Mouse (Mus musculus): ENCODE measurements around the gene Syt14. TPM values are rescaled to one million over a fixed set of nuclear protein-coding genes. Genes with fewer than 3 reads are reported as not detected.

The Syt14 gene
- polyA plus RNA-seq, 1 experiment from 2014 or later, result 7.0 TPM

- ATAC-seq (ENCODE audit: low FRiP score, low read depth), result no peak
- Histone ChIP-seq H3K4me1 (no peaks in the 10 kb centered on the region), H3K36me3 (0 out of 2 replicates have a peak, but pooled peaks cover 2% of the 10 kb centered on the region), H3K27me3 (replicated peaks) (no peaks in the 10 kb centered on the region), H3K9ac (no peak overlapping the region), H3K27ac (no peak overlapping the region), H3K9me3 (no peaks in the 10 kb centered on the region), H3K4me3 (no peak overlapping the region), H3K4me2 (replicated peaks) (no peak overlapping the region)
- 95% methylated on average over 3 of the region's 3 CpGs for WGBS
These were observed 53.9 kb downstream of the Syt14 start for GRCm38 (mm10) chr1:192981658-192982057.

DNA sequence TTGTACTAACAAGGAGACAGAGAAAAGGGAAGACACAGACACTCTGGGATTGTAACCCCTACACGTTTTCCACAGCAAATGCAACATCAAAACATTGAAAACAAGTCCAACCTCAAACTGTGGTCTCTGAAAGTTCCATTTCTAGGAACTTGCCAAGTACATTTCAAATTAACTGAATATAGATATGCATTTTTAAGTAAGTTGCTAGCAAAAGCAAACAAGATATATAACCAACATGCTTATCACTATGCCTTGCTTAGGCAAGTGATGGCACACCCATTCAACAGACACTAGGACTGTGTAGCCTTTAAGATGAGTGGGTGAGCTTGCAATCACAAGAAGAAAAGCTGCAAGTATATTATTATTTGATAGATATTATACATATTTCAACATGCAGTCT, 54.5 kb downstream of the Syt14 start:
- Histone ChIP-seq H3K4me2 (replicated peaks) (no peak overlapping the region), H3K9me3 (no peaks in the 10 kb centered on the region), H3K4me1 (no peaks in the 10 kb centered on the region), H3K36me3 (0 out of 2 replicates have a peak, but pooled peaks cover 2% of the 10 kb centered on the region), H3K9ac (no peak overlapping the region), H3K4me3 (no peak overlapping the region), H3K27ac (no peak overlapping the region), H3K27me3 (replicated peaks) (no peaks in the 10 kb centered on the region)
- 68% methylated on average over 1 of the region's 1 CpGs for WGBS
- ATAC-seq (ENCODE audit: low FRiP score, low read depth), result no peak

- no peak for ATAC-seq (ENCODE audit: low FRiP score, low read depth)
These were observed 73.3 kb downstream of the Syt14 start for GRCm38 (mm10) chr1:192962323-192962722.

GRCm38 (mm10) chr1:192947839-192948173, 87.8 kb downstream of the Syt14 start:
- H3K9ac ChIP-seq, result no peak overlapping the region
- H3K4me2 ChIP-seq (replicated peaks), result no peak overlapping the region
- no peaks in the 10 kb centered on the region for H3K36me3 ChIP-seq
- H3K27ac ChIP-seq, result no peak overlapping the region
- ATAC-seq (ENCODE audit: low FRiP score, low read depth), result peak; percentile 41; the same call in 1 of the 2 replicates
- 0 out of 2 replicates have a peak, but pooled peaks cover 4% of the 10 kb centered on the region for H3K4me1 ChIP-seq
- H3K27me3 ChIP-seq (replicated peaks), result no peaks in the 10 kb centered on the region
- no peaks in the 10 kb centered on the region for H3K9me3 ChIP-seq
- H3K4me3 ChIP-seq, result no peak overlapping the region
- WGBS, result 29% methylated on average over 2 of the region's 2 CpGs

More at GRCm38 (mm10) chr1:192962323-192962722, 73.3 kb downstream of the Syt14 start:
- H3K4me2 ChIP-seq (replicated peaks), result no peak overlapping the region
- no peak overlapping the region for H3K27ac ChIP-seq
- H3K4me1 ChIP-seq, result no peaks in the 10 kb centered on the region
- H3K9ac ChIP-seq, result no peak overlapping the region
- WGBS, result 79% methylated on average over 5 of the region's 5 CpGs
- no peaks in the 10 kb centered on the region for H3K36me3 ChIP-seq
- peaks cover 4% of the 10 kb centered on the region; the same call in 1 of the 2 replicates for H3K9me3 ChIP-seq
- no peaks in the 10 kb centered on the region for H3K27me3 ChIP-seq (replicated peaks)
- no peak overlapping the region for H3K4me3 ChIP-seq

DNA sequence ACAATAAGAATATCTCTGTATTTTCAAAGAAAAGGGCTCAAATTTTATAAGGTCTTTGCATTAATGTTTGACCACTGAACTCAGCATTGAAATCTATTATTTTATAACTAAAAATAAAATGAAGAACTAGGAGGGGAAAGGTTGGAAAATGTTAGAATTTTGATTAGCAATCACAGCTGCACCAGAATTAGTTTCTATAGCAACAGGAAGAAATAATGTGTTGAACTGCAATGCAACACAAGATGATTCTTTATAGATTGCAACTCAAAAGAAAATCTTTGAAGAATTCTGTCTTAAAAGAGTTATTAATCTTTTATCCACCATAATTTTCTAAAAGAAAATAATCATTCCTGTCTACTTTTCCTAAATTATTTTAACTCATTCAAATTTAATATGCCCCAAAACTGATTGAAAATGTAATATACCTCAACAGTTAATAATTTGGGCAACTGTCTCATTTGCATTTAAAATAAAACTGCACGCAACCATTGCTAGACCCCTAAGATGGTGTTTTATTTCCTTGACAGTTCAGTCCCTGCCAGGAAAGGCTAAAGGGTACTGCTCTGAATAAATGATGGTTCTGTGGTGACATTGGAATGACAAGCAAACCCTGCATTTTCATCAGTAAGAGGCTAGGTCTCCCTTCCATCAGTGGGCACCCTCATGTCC, 88.3 kb downstream of the Syt14 start:
- H3K27ac ChIP-seq, result no peak overlapping the region
- H3K4me1 ChIP-seq, result 0 out of 2 replicates have a peak, but pooled peaks cover 4% of the 10 kb centered on the region
- no peaks in the 10 kb centered on the region for H3K27me3 ChIP-seq (replicated peaks)
- H3K9me3 ChIP-seq, result no peaks in the 10 kb centered on the region
- H3K4me3 ChIP-seq, result no peak overlapping the region
- H3K4me2 ChIP-seq (replicated peaks), result no peak overlapping the region
- no peaks in the 10 kb centered on the region for H3K36me3 ChIP-seq
- no peak overlapping the region for H3K9ac ChIP-seq
- 0 out of 2 replicates have a peak, but pooled peaks have one; percentile 4 for ATAC-seq (ENCODE audit: low FRiP score, low read depth)
- 42% methylated on average over 1 of the region's 1 CpGs for WGBS

DNA sequence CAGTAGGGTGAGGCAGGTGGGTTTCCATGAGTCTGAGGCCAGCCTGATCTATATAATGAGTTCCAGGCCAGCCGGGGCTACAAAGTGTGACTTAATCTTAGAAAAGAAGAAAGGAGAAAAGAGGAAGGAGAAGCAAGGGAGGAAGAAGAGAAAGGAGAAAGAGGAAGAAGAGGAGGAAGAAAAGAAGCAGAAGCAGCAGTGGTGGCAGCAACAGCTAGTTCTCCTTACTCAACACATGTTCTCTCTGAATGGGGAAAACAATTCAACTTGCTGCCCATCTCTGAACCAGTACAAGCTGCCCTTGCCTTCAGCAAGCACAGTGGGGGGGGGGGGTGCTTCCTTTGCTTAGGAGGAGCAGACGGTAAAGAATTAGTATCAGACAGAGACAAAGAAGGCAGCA, 96.5 kb downstream of the Syt14 start:
- Histone ChIP-seq H3K4me2 (replicated peaks) (no peak overlapping the region), H3K9ac (no peak overlapping the region), H3K9me3 (no peaks in the 10 kb centered on the region), H3K27me3 (replicated peaks) (no peaks in the 10 kb centered on the region), H3K27ac (no peak overlapping the region), H3K36me3 (no peaks in the 10 kb centered on the region), H3K4me1 (no peaks in the 10 kb centered on the region), H3K4me3 (no peak overlapping the region)
- no peak for ATAC-seq (ENCODE audit: low FRiP score, low read depth)
- 78% methylated on average over 2 of the region's 2 CpGs for WGBS

DNA sequence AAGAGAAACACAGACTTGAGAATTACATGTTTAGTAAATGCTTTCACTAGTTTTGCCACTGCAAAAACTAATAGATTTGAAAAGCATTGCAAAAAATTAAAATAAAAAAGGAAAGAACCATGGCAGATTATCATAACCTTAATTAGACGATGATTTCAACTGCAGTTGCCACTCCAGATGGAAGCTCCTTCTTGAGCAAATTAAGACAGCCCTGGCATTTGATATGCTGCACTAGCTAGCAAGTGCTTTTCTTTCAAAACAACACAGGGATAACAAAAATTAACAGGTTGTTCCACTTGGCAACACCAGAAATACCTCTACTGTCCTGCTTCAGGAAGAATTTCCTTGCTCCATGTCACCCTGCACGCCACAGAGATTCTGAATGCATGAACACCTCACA, 97.6 kb downstream of the Syt14 start:
- Histone ChIP-seq H3K36me3 (peaks cover 3% of the 10 kb centered on the region; the same call in 1 of the 2 replicates), H3K9me3 (no peaks in the 10 kb centered on the region), H3K27ac (no peak overlapping the region), H3K27me3 (replicated peaks) (no peaks in the 10 kb centered on the region), H3K4me3 (no peak overlapping the region), H3K4me2 (replicated peaks) (no peak overlapping the region), H3K4me1 (no peaks in the 10 kb centered on the region), H3K9ac (no peak overlapping the region)
- no peak for ATAC-seq (ENCODE audit: low FRiP score, low read depth)
- 92% methylated on average over 2 of the region's 2 CpGs for WGBS

DNA sequence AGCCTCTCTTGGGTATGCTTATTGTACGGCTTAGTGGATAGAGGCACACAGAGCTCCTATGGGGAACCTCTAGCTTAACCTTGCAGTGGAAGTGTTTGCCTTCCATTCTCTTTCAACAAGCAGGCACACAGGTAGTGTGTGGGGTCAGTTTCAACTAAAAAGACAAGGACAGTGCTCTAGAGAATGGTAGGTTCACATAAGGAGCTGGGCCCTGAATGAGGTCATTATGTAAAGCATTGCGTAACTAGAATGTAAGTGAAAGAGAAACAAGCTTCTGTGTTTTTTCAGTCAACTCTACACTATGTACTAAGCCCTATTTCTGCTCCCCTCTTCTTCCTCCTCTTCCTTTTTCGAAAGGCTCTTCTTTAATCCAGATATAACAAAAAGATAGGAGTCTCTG, 103.8 kb downstream of the Syt14 start:
- Histone ChIP-seq H3K9ac (no peak overlapping the region), H3K4me1 (no peaks in the 10 kb centered on the region), H3K9me3 (no peaks in the 10 kb centered on the region), H3K36me3 (peaks cover 12% of the 10 kb centered on the region), H3K4me3 (no peak overlapping the region), H3K27me3 (replicated peaks) (no peaks in the 10 kb centered on the region), H3K4me2 (replicated peaks) (no peak overlapping the region), H3K27ac (no peak overlapping the region)
- ATAC-seq (ENCODE audit: low FRiP score, low read depth), result no peak
- WGBS, result 86% methylated on average over 3 of the region's 3 CpGs

DNA sequence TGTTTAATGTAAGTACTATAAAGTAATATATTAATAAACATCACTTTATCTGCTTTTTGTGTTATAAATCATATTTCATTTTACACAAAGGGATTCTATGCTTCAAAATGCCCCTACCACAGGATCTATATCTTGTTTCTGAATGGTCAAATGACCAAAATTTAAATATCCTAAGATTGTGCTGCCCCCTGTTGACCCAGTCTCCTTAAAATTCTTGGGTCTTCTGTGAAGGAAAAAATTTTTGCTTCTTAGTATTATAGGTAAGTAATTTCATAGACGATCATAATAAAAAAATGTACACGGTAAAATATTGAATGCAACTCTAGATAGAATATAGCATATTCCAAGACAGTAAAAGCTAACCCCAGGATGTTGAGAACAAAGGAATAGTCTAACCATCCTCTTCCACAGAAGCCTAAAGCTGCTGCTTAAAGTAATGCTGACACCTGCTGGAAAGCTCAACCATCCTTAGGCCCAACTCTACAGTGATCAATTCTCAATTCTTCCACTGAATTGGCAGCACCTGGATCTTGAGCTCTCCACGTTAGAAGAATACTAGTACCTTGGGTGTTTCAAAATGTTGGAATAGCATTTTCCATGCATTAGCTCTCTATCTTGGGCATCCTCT, 123.4 kb downstream of the Syt14 start:
- no peak overlapping the region for H3K9ac ChIP-seq
- no peak overlapping the region for H3K4me3 ChIP-seq
- no peak for ATAC-seq (ENCODE audit: low FRiP score, low read depth)
- H3K9me3 ChIP-seq, result no peaks in the 10 kb centered on the region
- peaks cover 6% of the 10 kb centered on the region; the same call in 1 of the 2 replicates for H3K36me3 ChIP-seq
- H3K27me3 ChIP-seq (replicated peaks), result no peaks in the 10 kb centered on the region
- H3K4me2 ChIP-seq (replicated peaks), result no peak overlapping the region
- 66% methylated on average over 3 of the region's 3 CpGs for whole genome bisulfite sequencing
- no peak overlapping the region for H3K27ac ChIP-seq
- H3K4me1 ChIP-seq, result no peaks in the 10 kb centered on the region

GRCm38 (mm10) chr1:192901516-192901915, 134.1 kb downstream of the Syt14 start:
- WGBS, result 83% methylated on average over 2 of the region's 2 CpGs
- no peak overlapping the region for H3K4me2 ChIP-seq (replicated peaks)
- H3K27me3 ChIP-seq (replicated peaks), result no peaks in the 10 kb centered on the region
- H3K36me3 ChIP-seq, result no peaks in the 10 kb centered on the region
- no peak overlapping the region for H3K9ac ChIP-seq
- no peaks in the 10 kb centered on the region for H3K9me3 ChIP-seq
- H3K27ac ChIP-seq, result no peak overlapping the region
- H3K4me3 ChIP-seq, result no peak overlapping the region
- no peak for ATAC-seq (ENCODE audit: low FRiP score, low read depth)
- no peaks in the 10 kb centered on the region for H3K4me1 ChIP-seq

DNA sequence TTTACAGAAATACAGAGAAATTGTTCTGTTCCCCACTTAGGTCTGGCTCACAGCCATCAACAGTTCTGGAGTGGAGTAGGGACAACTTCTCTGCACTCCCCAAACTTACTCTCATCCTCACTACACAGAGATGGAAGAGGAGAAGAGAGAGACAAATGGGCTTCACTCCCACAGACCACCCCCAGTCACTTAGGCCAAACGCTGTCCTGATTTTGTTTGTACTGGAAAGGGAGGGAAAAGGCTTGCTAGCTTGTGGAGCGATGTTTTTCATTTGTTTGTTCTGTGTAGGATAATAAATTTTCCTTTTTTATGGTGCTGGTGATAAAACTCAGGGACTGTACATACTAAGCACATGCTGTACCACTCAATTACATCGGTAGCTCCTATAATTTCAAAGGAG, 134.7 kb downstream of the Syt14 start:
- Histone ChIP-seq H3K4me3 (no peak overlapping the region), H3K9me3 (no peaks in the 10 kb centered on the region), H3K27ac (no peak overlapping the region), H3K36me3 (no peaks in the 10 kb centered on the region), H3K4me2 (replicated peaks) (no peak overlapping the region), H3K9ac (no peak overlapping the region), H3K4me1 (no peaks in the 10 kb centered on the region), H3K27me3 (replicated peaks) (no peaks in the 10 kb centered on the region)
- no peak for ATAC-seq (ENCODE audit: low FRiP score, low read depth)
- WGBS, result 57% methylated on average over 3 of the region's 3 CpGs

GRCm38 (mm10) chr1:192898742-192899141, 136.8 kb downstream of the Syt14 start:
- ATAC-seq (ENCODE audit: low FRiP score, low read depth), result no peak
- H3K4me2 ChIP-seq (replicated peaks), result no peak overlapping the region
- WGBS, result 14% methylated on average over 2 of the region's 2 CpGs
- H3K27me3 ChIP-seq (replicated peaks), result no peaks in the 10 kb centered on the region
- no peak overlapping the region for H3K4me3 ChIP-seq
- H3K36me3 ChIP-seq, result no peaks in the 10 kb centered on the region
- no peaks in the 10 kb centered on the region for H3K9me3 ChIP-seq
- H3K27ac ChIP-seq, result no peak overlapping the region
- no peak overlapping the region for H3K9ac ChIP-seq
- H3K4me1 ChIP-seq, result no peaks in the 10 kb centered on the region

- Histone ChIP-seq H3K4me2 (replicated peaks) (no peak overlapping the region), H3K27me3 (replicated peaks) (no peaks in the 10 kb centered on the region), H3K4me1 (no peaks in the 10 kb centered on the region), H3K36me3 (no peaks in the 10 kb centered on the region), H3K9ac (no peak overlapping the region), H3K27ac (no peak overlapping the region), H3K4me3 (no peak overlapping the region), H3K9me3 (no peaks in the 10 kb centered on the region)
- ATAC-seq (ENCODE audit: low FRiP score, low read depth), result no peak
- 68% methylated on average over 10 of the region's 10 CpGs for WGBS
These were observed 138.4 kb downstream of the Syt14 start for GRCm38 (mm10) chr1:192897218-192897617.
